Mouse (Mus musculus): ENCODE results near the gene Syt9.

DNA sequence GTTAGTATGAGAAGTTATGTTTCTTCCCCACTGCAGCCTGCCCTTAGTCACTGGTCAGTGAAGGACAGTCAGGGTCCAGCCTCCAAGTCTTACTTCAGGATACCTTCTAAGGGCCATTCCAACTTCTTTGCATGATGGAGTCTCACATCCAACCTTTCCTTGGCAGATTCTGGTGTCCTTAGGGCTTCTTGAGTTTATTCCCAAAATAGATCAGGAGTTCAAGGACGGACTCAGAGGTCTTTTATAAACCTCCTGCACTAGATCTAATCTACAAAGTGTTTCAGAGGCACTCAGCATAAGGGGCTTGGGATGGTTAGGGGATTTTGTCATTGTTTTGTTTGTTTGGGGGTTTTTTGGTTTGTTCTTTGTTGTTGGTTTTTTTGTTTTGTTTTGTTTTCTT, 30.3 kb upstream of the Syt9 start:
- TF ChIP-seq POLR2A (IDR thresholded peaks at IDR 0.05; ENCODE audit: borderline replicate concordance, insufficient read depth, low read length) (no peak), CTCF (IDR thresholded peaks at IDR 0.05; ENCODE audit: borderline replicate concordance, insufficient read depth, low read depth, low read length) (no peak)

Measured in cerebellum, adult 2 months (tissue).